Mouse (Mus musculus) kidney, embryonic 16.5 days (tissue): ENCODE measurements around the gene Atxn3. TPM values are rescaled to one million over a fixed set of nuclear protein-coding genes. Genes with fewer than 3 reads are reported as not detected.
A peak's percentile ranks its signal among the peaks of the same experiment; 100 is the strongest.

ENCODE experiments used
- ATAC-seq: fragments of 200-750 bp; cut with Nextera tagmentation; 2 replicates; pipeline ENCODE4 v1.8.0; 2017; ENCODE audit warnings: moderate TSS enrichment; ENCODE audit not compliant: low FRiP score, low TSS enrichment
- H3K27ac ChIP-seq: fragments of 300-500 bp; sonication (generic); 2 replicates; pipeline ENCODE4 v1.5.1; 2014; ENCODE audit warnings: low read length
- H3K27me3 ChIP-seq: fragments of 300-500 bp; sonication (generic); 2 replicates; pipeline ENCODE4 v1.6.1; 2014; ENCODE audit warnings: low read length, control low read depth, mixed read lengths; ENCODE audit not compliant: insufficient read depth
- H3K36me3 ChIP-seq: fragments of 300-500 bp; sonication (generic); 2 replicates; pipeline ENCODE4 v1.6.1; 2014; ENCODE audit warnings: low read length, control low read depth, mixed read lengths; ENCODE audit not compliant: insufficient read depth
- H3K4me1 ChIP-seq: fragments of 300-500 bp; sonication (generic); 2 replicates; pipeline ENCODE4 v1.6.1; 2014; ENCODE audit warnings: low read length, control low read depth, mixed read lengths; ENCODE audit not compliant: insufficient read depth
- H3K4me2 ChIP-seq: fragments of 300-500 bp; sonication (generic); replicated peaks from 2 replicates; pipeline ENCODE4 v1.6.1; 2014; ENCODE audit warnings: low read depth, low read length
- H3K4me3 ChIP-seq: fragments of 300-500 bp; sonication (generic); 2 replicates; pipeline ENCODE4 v1.5.1; 2014; ENCODE audit warnings: mild to moderate bottlenecking, low read length
- H3K9ac ChIP-seq: fragments of 300-500 bp; sonication (generic); replicated peaks from 2 replicates; pipeline ENCODE4 v1.6.1; 2014; ENCODE audit warnings: low read length
- H3K9me3 ChIP-seq: fragments of 300-500 bp; sonication (generic); 2 replicates; pipeline ENCODE4 v1.6.1; 2016; ENCODE audit warnings: low read length, control low read depth
- WGBS: fragments of 180-500 bp; shearing (Covaris S2); extraction: QIAGEN DNeasy Blood & Tissue Kit; methylation state at CpG from one replicate; pipeline ENCODE4 v1.1.7; 2014; 5-methylcytosine and 5-hydroxymethylcytosine counted together
- polyA plus RNA-seq: library from polyadenylated mRNA; unstranded; fragments of >200 nt; fragmentation: Nextera tagmentation; extraction: Ambion mirVana; gene quantifications from 2 replicates; pipeline ENCODE4 v1.2.1, GENCODE M21; 2015

Gene Atxn3
- polyA plus RNA-seq, 1 experiment from 2014 or later = 12.5 TPM

GRCm38 (mm10) chr12:101979213-101979750, 21.2 kb upstream of the Atxn3 start:
- Histone ChIP-seq H3K27ac (no peak overlapping the region), H3K9me3 (no peaks in the 10 kb centered on the region), H3K4me2 (no peak overlapping the region), H3K27me3 (no peaks in the 10 kb centered on the region), H3K4me3 (no peak overlapping the region), H3K4me1 (peaks cover 17% of the 10 kb centered on the region), H3K36me3 (peaks cover 19% of the 10 kb centered on the region), H3K9ac (no peak overlapping the region)
- 90% methylated on average over 8 of the region's 8 CpGs for WGBS
- ATAC-seq = no peak

GRCm38 (mm10) chr12:101978588-101978987, 20.5 kb upstream of the Atxn3 start:
- Histone ChIP-seq H3K27me3 (no peaks in the 10 kb centered on the region), H3K27ac (no peak overlapping the region), H3K9ac (no peak overlapping the region), H3K4me2 (no peak overlapping the region), H3K9me3 (no peaks in the 10 kb centered on the region), H3K4me3 (no peak overlapping the region), H3K36me3 (peaks cover 14% of the 10 kb centered on the region; the same call in 1 of the 2 replicates), H3K4me1 (peaks cover 18% of the 10 kb centered on the region)
- WGBS = 86% methylated on average over 1 of the region's 1 CpGs
- no peak for ATAC-seq

GRCm38 (mm10) chr12:101978162-101978561, 20.1 kb upstream of the Atxn3 start:
- no peak for ATAC-seq
- WGBS = 91% methylated on average over 5 of the region's 5 CpGs
- no peak overlapping the region for H3K4me3 ChIP-seq
- H3K9me3 ChIP-seq = no peaks in the 10 kb centered on the region
- H3K36me3 ChIP-seq = peaks cover 10% of the 10 kb centered on the region; the same call in 1 of the 2 replicates
- peaks cover 18% of the 10 kb centered on the region for H3K4me1 ChIP-seq
- no peak overlapping the region for H3K4me2 ChIP-seq
- no peaks in the 10 kb centered on the region for H3K27me3 ChIP-seq
- H3K9ac ChIP-seq = no peak overlapping the region
- H3K27ac ChIP-seq = no peak overlapping the region

DNA sequence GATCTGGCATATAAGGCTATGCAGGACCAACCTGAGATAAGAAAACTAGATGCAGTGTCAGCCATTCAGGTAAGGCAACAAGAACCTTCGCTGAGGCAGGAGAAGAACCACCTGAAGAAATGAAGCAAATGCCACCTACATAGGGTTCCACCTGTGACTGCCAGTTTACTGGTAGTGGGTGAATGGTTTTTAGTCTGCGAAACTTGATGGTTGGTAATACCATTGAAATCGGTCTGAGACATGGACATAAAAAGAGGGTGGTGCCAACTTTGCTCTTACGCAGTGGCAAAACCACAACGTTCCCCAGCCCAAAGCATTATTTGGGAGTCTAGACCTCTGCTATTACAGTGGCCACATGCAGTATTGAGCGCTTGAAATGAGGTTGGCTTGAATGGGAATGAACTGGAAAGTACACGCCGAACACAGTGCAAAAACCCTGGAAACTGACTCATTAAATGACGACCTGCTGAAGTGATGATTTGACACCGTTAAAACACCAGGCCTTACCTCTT, 19.4 kb upstream of the Atxn3 start:
- 92% methylated on average over 10 of the region's 10 CpGs for WGBS
- H3K4me3 ChIP-seq = no peak overlapping the region

DNA sequence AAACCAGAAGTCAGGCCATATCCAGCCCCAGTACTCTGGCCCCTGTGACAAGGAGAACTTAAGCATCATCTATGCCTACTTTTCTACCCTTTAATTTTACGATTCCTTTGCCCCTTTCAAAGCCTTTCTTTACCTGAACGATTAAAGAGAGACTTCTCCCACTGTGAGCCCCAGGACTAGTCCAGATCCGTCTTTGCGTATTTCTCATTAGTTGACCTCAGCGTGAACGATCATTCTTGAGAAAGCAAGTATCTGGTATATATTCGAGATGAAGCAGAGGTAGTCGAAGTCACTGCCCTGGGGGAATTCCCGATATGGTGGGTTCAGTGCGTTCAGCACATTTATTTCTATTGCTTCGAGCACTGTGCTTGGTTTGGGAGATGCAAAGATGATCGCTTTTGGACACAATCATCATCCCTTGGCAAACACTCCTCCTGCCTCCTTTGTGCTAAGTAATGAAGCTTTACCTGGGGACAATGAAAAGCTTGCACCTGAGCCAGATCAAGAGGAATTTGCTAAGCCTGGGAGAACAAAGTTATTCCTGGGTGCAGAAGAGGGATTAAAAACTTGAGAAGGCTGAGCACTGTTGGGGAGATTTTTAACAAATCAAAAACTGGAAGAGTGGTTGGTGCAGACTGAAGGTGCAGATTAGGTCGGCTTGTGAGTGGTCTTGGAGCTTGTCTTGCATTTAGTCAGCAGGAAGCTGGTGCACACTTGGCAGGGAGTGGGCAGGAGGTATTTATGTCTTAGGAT, 18.8 kb upstream of the Atxn3 start:
- H3K36me3 ChIP-seq = peaks cover 4% of the 10 kb centered on the region; the same call in 1 of the 2 replicates
- no peaks in the 10 kb centered on the region for H3K9me3 ChIP-seq
- no peak for ATAC-seq
- peak overlapping the region; percentile 87 for H3K4me3 ChIP-seq
- H3K27me3 ChIP-seq = no peaks in the 10 kb centered on the region
- peak overlapping the region; percentile 87 for H3K9ac ChIP-seq
- peak overlapping the region; percentile 82; the same call in 1 of the 2 replicates for H3K27ac ChIP-seq
- H3K4me2 ChIP-seq = peak overlapping the region; percentile 66
- WGBS = 21% methylated on average over 13 of the region's 13 CpGs
- H3K4me1 ChIP-seq = peaks cover 18% of the 10 kb centered on the region

More for the DNA sequence above, 19.4 kb upstream of the Atxn3 start:
- Histone ChIP-seq H3K27me3 (no peaks in the 10 kb centered on the region), H3K27ac (no peak overlapping the region), H3K4me2 (peak overlapping the region; percentile 66; the same call in 1 of the 2 replicates), H3K9ac (peak overlapping the region; percentile 87; the same call in 1 of the 2 replicates), H3K4me1 (peaks cover 18% of the 10 kb centered on the region), H3K9me3 (no peaks in the 10 kb centered on the region), H3K36me3 (peaks cover 6% of the 10 kb centered on the region; the same call in 1 of the 2 replicates)
- ATAC-seq = no peak

- WGBS = under 1% methylated on average over 74 of the region's 77 CpGs
- H3K36me3 ChIP-seq = no peaks in the 10 kb centered on the region
- H3K9me3 ChIP-seq = no peaks in the 10 kb centered on the region
- H3K9ac ChIP-seq = peak within 1 kb of the TSS; percentile 87
- H3K27me3 ChIP-seq = no peaks in the 10 kb centered on the region
- H3K4me1 ChIP-seq = peaks cover 18% of the 10 kb centered on the region
- peak within 1 kb of the TSS; percentile 66 for H3K4me2 ChIP-seq
- peak; percentile 97 for ATAC-seq
- H3K4me3 ChIP-seq = peak within 1 kb of the TSS; percentile 87
- peak within 1 kb of the TSS; percentile 82 for H3K27ac ChIP-seq
Observed at GRCm38 (mm10) chr12:101975601-101976571, 17.8 kb upstream of the Atxn3 start, which contains the start of gene Cpsf2. Gene Cpsf2 (plus strand): TSS chr12:101975988.

- peak overlapping the region; percentile 87 for H3K4me3 ChIP-seq
- H3K4me1 ChIP-seq = peaks cover 18% of the 10 kb centered on the region
- WGBS = under 1% methylated on average over 23 of the region's 23 CpGs
- H3K27ac ChIP-seq = peak overlapping the region; percentile 82
- ATAC-seq = peak; percentile 72
- H3K9ac ChIP-seq = peak overlapping the region; percentile 87
- H3K9me3 ChIP-seq = no peaks in the 10 kb centered on the region
- 0 out of 2 replicates have a peak, but pooled peaks cover 1% of the 10 kb centered on the region for H3K36me3 ChIP-seq
- H3K27me3 ChIP-seq = no peaks in the 10 kb centered on the region
- peak overlapping the region; percentile 66 for H3K4me2 ChIP-seq
Observed at GRCm38 (mm10) chr12:101975167-101975600, 17.1 kb upstream of the Atxn3 start.

DNA sequence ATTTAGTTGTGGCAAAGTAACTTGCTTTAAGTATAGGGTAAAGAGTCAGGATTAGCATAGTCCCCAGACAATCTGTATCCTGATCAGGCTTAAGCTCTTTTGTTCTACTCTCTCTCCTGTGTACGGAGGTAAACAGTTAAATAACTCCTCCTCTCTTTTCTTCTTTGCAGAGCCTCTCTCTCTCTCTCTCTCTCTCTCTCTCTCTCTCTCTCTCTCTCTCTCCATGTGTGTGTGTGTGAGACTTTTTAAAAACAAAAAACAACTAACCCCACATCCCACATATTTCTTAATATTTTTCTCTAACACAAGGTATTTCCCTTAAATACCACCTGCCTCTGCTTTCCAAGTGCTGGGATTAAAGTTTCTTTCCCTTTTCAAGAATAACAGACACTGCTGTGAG, 16.5 kb upstream of the Atxn3 start:
- Histone ChIP-seq H3K4me1 (peaks cover 18% of the 10 kb centered on the region), H3K4me3 (peak overlapping the region; percentile 87), H3K4me2 (peak overlapping the region; percentile 66), H3K27me3 (no peaks in the 10 kb centered on the region), H3K36me3 (0 out of 2 replicates have a peak, but pooled peaks cover 5% of the 10 kb centered on the region), H3K9ac (peak overlapping the region; percentile 87; the same call in 1 of the 2 replicates), H3K9me3 (no peaks in the 10 kb centered on the region), H3K27ac (no peak overlapping the region)
- no peak for ATAC-seq
- WGBS = 5% methylated on average over 1 of the region's 1 CpGs

- peaks cover 15% of the 10 kb centered on the region for H3K4me1 ChIP-seq
- 89% methylated on average over 3 of the region's 3 CpGs for WGBS
Observed at GRCm38 (mm10) chr12:101972230-101972629, 14.2 kb upstream of the Atxn3 start.

More at GRCm38 (mm10) chr12:101972230-101972629, 14.2 kb upstream of the Atxn3 start:
- Histone ChIP-seq H3K9me3 (no peaks in the 10 kb centered on the region), H3K4me3 (no peak overlapping the region), H3K4me2 (no peak overlapping the region), H3K36me3 (peaks cover 14% of the 10 kb centered on the region; the same call in 1 of the 2 replicates), H3K27ac (no peak overlapping the region), H3K27me3 (no peaks in the 10 kb centered on the region), H3K9ac (no peak overlapping the region)
- ATAC-seq = no peak
